In the genomic region with DNA sequence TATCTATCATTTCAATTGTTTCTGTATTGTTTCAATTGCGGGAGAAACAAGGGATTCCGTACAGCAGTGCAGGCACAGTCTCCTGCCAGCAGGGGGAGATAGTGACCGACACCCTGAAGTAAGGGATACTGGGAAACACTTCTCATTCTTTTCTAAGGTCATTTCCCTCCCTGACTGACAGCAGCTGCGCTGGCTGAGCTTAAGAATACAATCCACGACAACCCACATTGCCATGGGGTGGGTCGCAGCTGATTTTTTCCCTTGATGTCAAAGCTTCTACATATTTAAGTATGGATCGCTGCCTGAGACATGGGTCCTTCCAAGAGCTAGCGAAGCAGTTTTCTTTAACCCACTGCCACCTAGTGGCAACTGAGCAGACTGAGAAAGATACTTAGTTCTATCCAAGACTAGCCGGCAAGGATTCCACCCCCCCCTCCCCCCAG, we compare ENCODE assay signal across 8 mouse cellular contexts. TPM values are rescaled to one million over a fixed set of nuclear protein-coding genes. Genes with fewer than 3 reads are reported as not detected.
A peak's percentile ranks its signal among the peaks of the same experiment; 100 is the strongest.
DNase-seq lines count a peak whose midpoint lies in the region; ATAC-seq and TF ChIP-seq lines count a peak whose summit lies in the region.

No protein-coding gene starts in this region.

- H3K79me2 ChIP-seq in myocyte (ENCODE audit: control insufficient read depth, insufficient read depth), result no peaks in the 10 kb centered on the region

- H3K9me3 ChIP-seq in heart, embryonic 13.5 days, result no peaks in the 10 kb centered on the region
- no peaks in the 10 kb centered on the region for H3K9me3 ChIP-seq in kidney, postnatal 0 days (replicated peaks; ENCODE audit: low read length)
- H3K9me3 ChIP-seq in liver, embryonic 11.5 days (ENCODE audit: control insufficient read depth, low read length), result no peaks in the 10 kb centered on the region

- no peak overlapping the region for H3ac ChIP-seq in myocyte (ENCODE audit: control insufficient read depth, insufficient read length)

- 2% methylated on average over 9 of the region's 9 CpGs for WGBS in heart, embryonic 13.5 days
- WGBS in kidney, postnatal 0 days, result under 1% methylated on average over 9 of the region's 9 CpGs
- 0% methylated on average over 9 of the region's 9 CpGs for WGBS in liver, embryonic 11.5 days

- peak overlapping the region; percentile 78 for H3K9ac ChIP-seq in heart, embryonic 13.5 days
- no peak overlapping the region for H3K9ac ChIP-seq in kidney, postnatal 0 days (ENCODE audit: low read depth, low read length)
- H3K9ac ChIP-seq in liver, embryonic 11.5 days (ENCODE audit: low read depth, low read length), result peak overlapping the region; percentile 59

- H3K4me3 ChIP-seq in brown adipose tissue, adult 24 weeks (ENCODE audit: insufficient read depth, low read depth, low read length), result peak overlapping the region; percentile 81
- peak overlapping the region; percentile 54 for H3K4me3 ChIP-seq in heart, embryonic 13.5 days
- H3K4me3 ChIP-seq in kidney, postnatal 0 days (replicated peaks; ENCODE audit: low read depth, low read length), result peak overlapping the region; percentile 29
- H3K4me3 ChIP-seq in liver, embryonic 11.5 days (ENCODE audit: low read depth, low read length), result peak overlapping the region; percentile 51
- H3K4me3 ChIP-seq in myocyte, result no peak overlapping the region

- DNase-seq in CD8-positive naive resting alpha-beta T cell, adult 2 months (ENCODE audit: low read depth in 2 of 2, low spot score in 2 of 2), result peak; percentile 59 to 76
- DNase-seq in kidney, postnatal 0 days (ENCODE audit: low spot score), result peak; percentile 94
- peak; percentile 79 for DNase-seq in liver, embryonic 11.5 days (ENCODE audit: low spot score)
- peak; percentile 72 to 84 for DNase-seq in spleen, postnatal 4 days (ENCODE audit: low spot score in 2 of 2)

- ATAC-seq in erythroid progenitor cell, adult 5-6 weeks (replicated peaks; ENCODE audit: low FRiP score, poor library complexity, severe bottlenecking), result peak; percentile 94
- no peak for ATAC-seq in heart, embryonic 13.5 days (ENCODE audit: extremely low read depth, insufficient number of reproducible peaks, low FRiP score, low TSS enrichment)
- peak; percentile 88 for ATAC-seq in kidney, postnatal 0 days (replicated peaks; ENCODE audit: low FRiP score, low read depth)
- peak; percentile 86 for ATAC-seq in liver, embryonic 11.5 days (replicated peaks; ENCODE audit: low FRiP score)

- no peaks in the 10 kb centered on the region for H3K4me1 ChIP-seq in brown adipose tissue, adult 24 weeks (ENCODE audit: control insufficient read depth, insufficient read depth, insufficient read length, low read length)
- peaks cover 2% of the 10 kb centered on the region; the same call in 1 of the 2 replicates for H3K4me1 ChIP-seq in heart, embryonic 13.5 days
- no peaks in the 10 kb centered on the region for H3K4me1 ChIP-seq in kidney, postnatal 0 days (replicated peaks; ENCODE audit: insufficient read depth, low read length)
- no peaks in the 10 kb centered on the region for H3K4me1 ChIP-seq in liver, embryonic 11.5 days (replicated peaks; ENCODE audit: control insufficient read depth, insufficient read depth, low read length)

- peak; percentile 91 for TF ChIP-seq CTCF in kidney, postnatal 0 days (IDR thresholded peaks at IDR 0.05; ENCODE audit: low read depth)

- peaks cover 33% of the 10 kb centered on the region for H3K36me3 ChIP-seq in heart, embryonic 13.5 days
- H3K36me3 ChIP-seq in kidney, postnatal 0 days (ENCODE audit: insufficient read depth, low read length), result no peaks in the 10 kb centered on the region
- H3K36me3 ChIP-seq in liver, embryonic 11.5 days (ENCODE audit: control insufficient read depth, insufficient read depth, low read length), result no peaks in the 10 kb centered on the region
- H3K36me3 ChIP-seq in myocyte (ENCODE audit: control insufficient read depth, insufficient read depth), result no peaks in the 10 kb centered on the region

- H3K27ac ChIP-seq in brown adipose tissue, adult 24 weeks (replicated peaks; ENCODE audit: low read depth, low read length), result peak overlapping the region; percentile 58; the same call in 1 of the 2 replicates
- H3K27ac ChIP-seq in heart, embryonic 13.5 days (replicated peaks), result peak overlapping the region; percentile 66; the same call in 1 of the 2 replicates
- H3K27ac ChIP-seq in kidney, postnatal 0 days, result no peak overlapping the region
- no peak overlapping the region for H3K27ac ChIP-seq in liver, embryonic 11.5 days (ENCODE audit: low read depth, low read length)

- H3K4me2 ChIP-seq in heart, embryonic 13.5 days, result peak overlapping the region; percentile 74
- H3K4me2 ChIP-seq in kidney, postnatal 0 days (ENCODE audit: low read length), result peak overlapping the region; percentile 58
- H3K4me2 ChIP-seq in liver, embryonic 11.5 days, result peak overlapping the region; percentile 75
- H3K4me2 ChIP-seq in myocyte (ENCODE audit: low read depth), result peak overlapping the region; percentile 77

- H3K27me3 ChIP-seq in heart, embryonic 13.5 days (replicated peaks), result 0 out of 2 replicates have a peak, but pooled peaks cover 3% of the 10 kb centered on the region
- no peaks in the 10 kb centered on the region for H3K27me3 ChIP-seq in kidney, postnatal 0 days (ENCODE audit: insufficient read depth, low read length)
- no peaks in the 10 kb centered on the region for H3K27me3 ChIP-seq in liver, embryonic 11.5 days (replicated peaks; ENCODE audit: control insufficient read depth, insufficient read depth, low read length)
- no peaks in the 10 kb centered on the region for H3K27me3 ChIP-seq in myocyte (ENCODE audit: control insufficient read depth, insufficient read depth, insufficient read length)

- TF ChIP-seq POLR2A in myocyte (IDR thresholded peaks at IDR 0.05; ENCODE audit: insufficient read length, low read depth), result no peak

TF ChIP-seq in myocyte, 11 proteins besides CTCF, POLR2A, EP300 and RAD21:
- TF ChIP-seq SRF (IDR thresholded peaks at IDR 0.05; ENCODE audit: control insufficient read depth, insufficient read length, low read depth) (no peak), POLR2AphosphoS2 (IDR thresholded peaks at IDR 0.05; ENCODE audit: insufficient read length, low read depth) (no peak), MYOD1 (IDR thresholded peaks at IDR 0.05; ENCODE audit: control insufficient read depth in 1 of 3, insufficient read length in 2 of 3, low read depth in 2 of 3) (no peak), E2F4 (IDR thresholded peaks at IDR 0.05; ENCODE audit: insufficient read depth) (no peak), CEBPB (IDR thresholded peaks at IDR 0.05; ENCODE audit: insufficient read depth, poor library complexity, severe bottlenecking) (no peak), MYOG (IDR thresholded peaks at IDR 0.05; ENCODE audit: control insufficient read depth in 1 of 3, insufficient read depth in 1 of 3, insufficient read length in 2 of 3, low read depth in 2 of 3) (no peak), TCF3 (IDR thresholded peaks at IDR 0.05; ENCODE audit: insufficient read length, low read depth) (no peak), TCF12 (IDR thresholded peaks at IDR 0.05; ENCODE audit: insufficient read depth, poor library complexity, severe bottlenecking) (no peak), MAX (IDR thresholded peaks at IDR 0.05; ENCODE audit: low read depth) (no peak), USF1 (IDR thresholded peaks at IDR 0.05; ENCODE audit: low read depth) (no peak), REST (IDR thresholded peaks at IDR 0.05; ENCODE audit: insufficient read depth, insufficient read length) (no peak)

RNA-seq across cellular contexts. Expression of a gene that starts 18.1 kb away (rescaled TPM):
- polyA plus RNA-seq in brown adipose tissue, adult 24 weeks (2012; ENCODE audit: insufficient read depth, insufficient read length, missing spikeins), result 1.9 and 2.2 TPM in 2 replicates
- 0.42 and 0.72 TPM in 2 replicates for total RNA-seq in erythroid progenitor cell, adult 5-6 weeks (2015; ENCODE audit: low replicate concordance)
- total RNA-seq in erythroid progenitor cell, adult 5-6 weeks (2017; ENCODE audit: low replicate concordance), result 1.3 and 1.6 TPM in 2 replicates
- polyA plus RNA-seq in heart, embryonic 13.5 days (2015; fragmentation: Nextera tagmentation; extraction: Ambion mirVana), result 6.9 and 7.3 TPM in 2 replicates
- polyA plus RNA-seq in kidney, postnatal 0 days (2015; fragmentation: Nextera tagmentation; extraction: Ambion mirVana), result 4.1 and 4.3 TPM in 2 replicates
- 7.3 and 8.3 TPM in 2 replicates for polyA plus RNA-seq in liver, embryonic 11.5 days (2014; fragmentation: Nextera tagmentation; extraction: Ambion mirVana)
- 5.4 TPM for polyA plus RNA-seq in myocyte (2012; fragmentation: generic; extraction: Trizol)

RNA-seq across cellular contexts. Expression of a gene that starts 28.6 kb away (rescaled TPM):
- polyA plus RNA-seq in brown adipose tissue, adult 24 weeks (2012; ENCODE audit: insufficient read depth, insufficient read length, missing spikeins), result 10.9 and 18.7 TPM in 2 replicates
- 1.4 and 1.7 TPM in 2 replicates for total RNA-seq in erythroid progenitor cell, adult 5-6 weeks (2015; ENCODE audit: low replicate concordance)
- 1.4 and 1.5 TPM in 2 replicates for total RNA-seq in erythroid progenitor cell, adult 5-6 weeks (2017; ENCODE audit: low replicate concordance)
- 8.2 and 9.3 TPM in 2 replicates for polyA plus RNA-seq in heart, embryonic 13.5 days (2015; fragmentation: Nextera tagmentation; extraction: Ambion mirVana)
- 12.1 and 12.4 TPM in 2 replicates for polyA plus RNA-seq in kidney, postnatal 0 days (2015; fragmentation: Nextera tagmentation; extraction: Ambion mirVana)
- polyA plus RNA-seq in liver, embryonic 11.5 days (2014; fragmentation: Nextera tagmentation; extraction: Ambion mirVana), result 18.2 and 19.1 TPM in 2 replicates
- polyA plus RNA-seq in myocyte (2012; fragmentation: generic; extraction: Trizol), result 14.8 TPM

RNA-seq across cellular contexts. Expression of a gene that starts 53.4 kb away (rescaled TPM):
- polyA plus RNA-seq in brown adipose tissue, adult 24 weeks (2012; ENCODE audit: insufficient read depth, insufficient read length, missing spikeins), result 0.36 TPM in 1 of 2 replicates, not detected in the other
- total RNA-seq in erythroid progenitor cell, adult 5-6 weeks (2015; ENCODE audit: low replicate concordance), result not detected in 2 replicates
- not detected in 2 replicates for total RNA-seq in erythroid progenitor cell, adult 5-6 weeks (2017; ENCODE audit: low replicate concordance)
- polyA plus RNA-seq in heart, embryonic 13.5 days (2015; fragmentation: Nextera tagmentation; extraction: Ambion mirVana), result 0.09 and 0.14 TPM in 2 replicates
- polyA plus RNA-seq in kidney, postnatal 0 days (2015; fragmentation: Nextera tagmentation; extraction: Ambion mirVana), result 0.18 and 0.26 TPM in 2 replicates
- polyA plus RNA-seq in liver, embryonic 11.5 days (2014; fragmentation: Nextera tagmentation; extraction: Ambion mirVana), result 0.05 and 0.08 TPM in 2 replicates
- not detected for polyA plus RNA-seq in myocyte (2012; fragmentation: generic; extraction: Trizol)

Comparison
In these comparisons a context has a peak if more than half of its experiments do, and no peak if none do; other contexts are left out.
1. H3K27ac ChIP-seq: peak in brown adipose tissue, adult 24 weeks (single experiment) and heart, embryonic 13.5 days (single experiment); none in kidney, postnatal 0 days (single experiment) and liver, embryonic 11.5 days (single experiment).
2. Peak in every context shown above with its lines, with median percentiles within 50 percentile points of each other: DNase-seq and H3K4me2 ChIP-seq.